Mouse (Mus musculus): ENCODE results near the gene E4f1.

The E4f1 gene

GRCm38 (mm10) chr17:24469910-24470602 lies at the start of gene E4f1, which contains the start of gene Pgp:
Gene E4f1, minus strand, starts transcription at chr17:24470313.
Gene Pgp, plus strand, starts transcription at chr17:24470392.
- DNase-seq (ENCODE audit: low spot score): peak; percentile 99

- peak; percentile 65 for DNase-seq (ENCODE audit: low spot score)
Measured at GRCm38 (mm10) chr17:24514270-24515257, 44.5 kb upstream of the E4f1 start.

- peak; percentile 56 for DNase-seq (ENCODE audit: low spot score)
Measured at GRCm38 (mm10) chr17:24513609-24514008, 43.5 kb upstream of the E4f1 start.

GRCm38 (mm10) chr17:24507806-24508460 lies 37.8 kb upstream of the E4f1 start:
- DNase-seq (ENCODE audit: low spot score): no peak

- DNase-seq (ENCODE audit: low spot score): no peak
Measured at GRCm38 (mm10) chr17:24507129-24507664, 37.1 kb upstream of the E4f1 start.

GRCm38 (mm10) chr17:24506332-24507070 lies 36.4 kb upstream of the E4f1 start:
- DNase-seq (ENCODE audit: low spot score): no peak

GRCm38 (mm10) chr17:24505286-24505955 lies 35.3 kb upstream of the E4f1 start:
- DNase-seq (ENCODE audit: low spot score): no peak

GRCm38 (mm10) chr17:24504085-24504484 lies 34.0 kb upstream of the E4f1 start:
- no peak for DNase-seq (ENCODE audit: low spot score)

- no peak for DNase-seq (ENCODE audit: low spot score)
Measured at GRCm38 (mm10) chr17:24502208-24502607, 32.1 kb upstream of the E4f1 start.

GRCm38 (mm10) chr17:24496026-24496425 lies 25.9 kb upstream of the E4f1 start:
- DNase-seq (ENCODE audit: low spot score): no peak

GRCm38 (mm10) chr17:24495443-24495842 lies 25.3 kb upstream of the E4f1 start:
- no peak for DNase-seq (ENCODE audit: low spot score)

- DNase-seq (ENCODE audit: low spot score): peak; percentile 55
Measured at GRCm38 (mm10) chr17:24494627-24495335, 24.7 kb upstream of the E4f1 start.

- no peak for DNase-seq (ENCODE audit: low spot score)
Measured at GRCm38 (mm10) chr17:24490399-24490798, 20.3 kb upstream of the E4f1 start.

GRCm38 (mm10) chr17:24489265-24490030 lies 19.3 kb upstream of the E4f1 start:
- no peak for DNase-seq (ENCODE audit: low spot score)

- DNase-seq (ENCODE audit: low spot score): no peak
Measured at GRCm38 (mm10) chr17:24488662-24489264, 18.6 kb upstream of the E4f1 start.

GRCm38 (mm10) chr17:24488186-24488661 lies 18.1 kb upstream of the E4f1 start, which contains the start of gene Caskin1:
Gene Caskin1, plus strand, starts transcription at chr17:24488601.
- no peak for DNase-seq (ENCODE audit: low spot score)

- no peak for DNase-seq (ENCODE audit: low spot score)
Measured at GRCm38 (mm10) chr17:24485090-24485860, 15.2 kb upstream of the E4f1 start.

- DNase-seq (ENCODE audit: low spot score): no peak
Measured at GRCm38 (mm10) chr17:24483495-24483894, 13.4 kb upstream of the E4f1 start.
